13 mouse cellular contexts compared by ENCODE assay signal in genomic region chr5:116392603-116393002, GRCm38 (mm10). TPM values are rescaled to one million over a fixed set of nuclear protein-coding genes. Genes with fewer than 3 reads are reported as not detected.
A peak's percentile ranks its signal among the peaks of the same experiment; 100 is the strongest.
DNase-seq lines count a peak whose midpoint lies in the region; TF ChIP-seq lines count a peak whose summit lies in the region.
"Had no signal": no experiment of that assay in that cellular context is flagged by ENCODE, and none has a peak within 500 bp of the region (broad histone marks: within the 10 kb centered on the region; RNA-seq: fewer than 3 reads in every experiment).

No protein-coding gene starts in this region.

- TF ChIP-seq CTCF in gastrocnemius, adult 2 months (IDR thresholded peaks at IDR 0.05) = no peak
- TF ChIP-seq CTCF in testis, adult 2 months (IDR thresholded peaks at IDR 0.05; ENCODE audit: control insufficient read depth, insufficient read depth, insufficient replicate concordance, low read depth, low read length) = no peak
- no peak for TF ChIP-seq CTCF in kidney, adult 2 months (conservative IDR thresholded peaks at IDR 0.05; ENCODE audit: insufficient read depth, insufficient read length, low read depth, low read length)

- no peaks in the 10 kb centered on the region for H3K27me3 ChIP-seq in testis, adult 2 months (ENCODE audit: control insufficient read depth, insufficient read depth, low read length)
- no peaks in the 10 kb centered on the region for H3K27me3 ChIP-seq in kidney, adult 2 months (replicated peaks; ENCODE audit: control insufficient read depth, insufficient read depth, low read length)
- H3K27me3 ChIP-seq: heart, embryonic 15.5 days; liver, embryonic 15.5 days had no signal

- peak overlapping the region; percentile 54; the same call in 1 of the 2 replicates for H3K27ac ChIP-seq in gastrocnemius, adult 2 months
- 0 out of 2 replicates have a peak overlapping the region, but pooled peaks have one; percentile 12 for H3K27ac ChIP-seq in testis, adult 2 months (ENCODE audit: control insufficient read depth, insufficient read depth, low read depth, low read length)
- no peak overlapping the region for H3K27ac ChIP-seq in kidney, adult 2 months (ENCODE audit: insufficient read depth, low read depth, low read length)
- H3K27ac ChIP-seq: heart, embryonic 15.5 days; liver, embryonic 15.5 days; midbrain, embryonic 12.5 days had no signal

- intact Hi-C loops in gastrocnemius, adult 2 months (cut with DNase I) = no loop called here
- intact Hi-C loops in heart, postnatal 25 days (cut with DNase I) = no loop called here

- H3K4me1 ChIP-seq in testis, adult 2 months (ENCODE audit: control insufficient read depth, insufficient read depth, low read length) = peaks cover 3% of the 10 kb centered on the region
- H3K4me1 ChIP-seq in kidney, adult 2 months (ENCODE audit: control insufficient read depth, insufficient read depth, low read length) = no peaks in the 10 kb centered on the region
- H3K4me1 ChIP-seq: liver, embryonic 15.5 days had no signal

- H3K4me3 ChIP-seq in gastrocnemius, adult 2 months = no peak overlapping the region
- peak overlapping the region; percentile 84 for H3K4me3 ChIP-seq in testis, adult 2 months (ENCODE audit: control insufficient read depth, low read depth, low read length)
- H3K4me3 ChIP-seq in kidney, adult 2 months (ENCODE audit: insufficient read depth, low read depth, low read length) = no peak overlapping the region
- H3K4me3 ChIP-seq: heart, embryonic 15.5 days; liver, embryonic 15.5 days; midbrain, embryonic 12.5 days had no signal

- TF ChIP-seq POLR2A in testis, adult 2 months (IDR thresholded peaks at IDR 0.05; ENCODE audit: control insufficient read depth, low read depth, low read length) = peak; percentile 84; the same call in 1 of the 2 replicates
- TF ChIP-seq POLR2A in kidney, adult 2 months (IDR thresholded peaks at IDR 0.05; ENCODE audit: low read depth, low read length) = no peak

- no peaks in the 10 kb centered on the region for H3K36me3 ChIP-seq in testis, adult 2 months (ENCODE audit: control insufficient read depth, insufficient read depth, low read length)
- no peaks in the 10 kb centered on the region for H3K36me3 ChIP-seq in kidney, adult 2 months (ENCODE audit: control insufficient read depth, insufficient read depth, low read length)
- H3K36me3 ChIP-seq: heart, embryonic 15.5 days; liver, embryonic 15.5 days; midbrain, embryonic 12.5 days had no signal

- WGBS in kidney, adult 2 months = 86% methylated on average over 9 of the region's 9 CpGs

- peak; percentile 72 for DNase-seq in gastrocnemius, adult 2 months
- no peak for DNase-seq in gastrocnemius, postnatal 10 days
- no peak for DNase-seq in testis, postnatal 14 days (ENCODE audit: low spot score)
- DNase-seq in heart, postnatal 25 days (ENCODE audit: low spot score) = peak; percentile 56
- DNase-seq in embryo, embryonic 11 days = no peak
- DNase-seq in kidney, adult 2 months = no peak
- no peak for DNase-seq in embryo, embryonic 9.5 days (ENCODE audit: extremely low spot score)
- DNase-seq: thymus, adult 18-20 months had no signal

RNA-seq across cellular contexts. Expression of gene Hspb8, which starts 30.1 kb away (rescaled TPM):
- 100 to 1,000 TPM; 234 to 341 TPM for total RNA-seq in gastrocnemius, adult 2 months (2021)
- 100 to 1,000 TPM; 194 to 198 TPM for total RNA-seq in gastrocnemius, postnatal 10 days (2021)
- 1.1 and 5.5 TPM in 2 replicates for polyA plus RNA-seq in testis, adult 2 months (2012; rRNA removed)
- 100 to 1,000 TPM; 344 to 368 TPM for total RNA-seq in heart, postnatal 25 days (2021)
- polyA plus RNA-seq in kidney, adult 2 months (2012; rRNA removed) = 9.8 and 12.8 TPM in 2 replicates
- total RNA-seq: MEL had no signal

Comparison
In these comparisons a context has a peak if more than half of its experiments do, and no peak if none do; other contexts are left out.
1. DNase-seq: peak in gastrocnemius, adult 2 months (single experiment) and heart, postnatal 25 days (single experiment); none in gastrocnemius, postnatal 10 days (single experiment), testis, postnatal 14 days (single experiment), embryo, embryonic 11 days (single experiment), kidney, adult 2 months (single experiment) and embryo, embryonic 9.5 days (single experiment).